Mouse (Mus musculus) liver, embryonic 13.5 days (tissue): Measurements from ENCODE around the gene Ctbs. TPM values are rescaled to one million over a fixed set of nuclear protein-coding genes. Genes with fewer than 3 reads are reported as not detected.
A peak's percentile ranks its signal among the peaks of the same experiment; 100 is the strongest.

Experiments
- ATAC-seq: fragments of 200-750 bp; cut with Nextera tagmentation; 2 replicates; pipeline ENCODE4 v1.8.0; 2017; ENCODE audit warnings: low read depth, mild to moderate bottlenecking, moderate number of reproducible peaks, moderate library complexity
- DNase-seq: peaks from one replicate; pipeline ENCODE4 v3.0.0; 2022
- H3K27ac ChIP-seq: fragments of 300-500 bp; sonication (generic); 2 replicates; pipeline ENCODE4 v1.5.1; 2015; ENCODE audit warnings: moderate library complexity, mild to moderate bottlenecking, inconsistent platforms
- H3K27me3 ChIP-seq: fragments of 300-500 bp; sonication (generic); 2 replicates; pipeline ENCODE4 v1.6.1; 2015; ENCODE audit warnings: mild to moderate bottlenecking, inconsistent platforms
- H3K36me3 ChIP-seq: fragments of 300-500 bp; sonication (generic); 2 replicates; pipeline ENCODE4 v1.6.1; 2015; ENCODE audit warnings: mild to moderate bottlenecking, inconsistent platforms
- H3K4me1 ChIP-seq: fragments of 300-500 bp; sonication (generic); replicated peaks from 2 replicates; pipeline ENCODE4 v1.6.1; 2015; ENCODE audit warnings: inconsistent platforms
- H3K4me2 ChIP-seq: fragments of 300-500 bp; sonication (generic); 2 replicates; pipeline ENCODE4 v1.6.1; 2015; ENCODE audit warnings: inconsistent platforms, mild to moderate bottlenecking, moderate library complexity
- H3K4me3 ChIP-seq: fragments of 300-500 bp; sonication (generic); replicated peaks from 2 replicates; pipeline ENCODE4 v1.5.1; 2015; ENCODE audit warnings: mild to moderate bottlenecking, inconsistent platforms
- H3K9ac ChIP-seq: fragments of 300-500 bp; sonication (generic); 2 replicates; pipeline ENCODE4 v1.6.1; 2015; ENCODE audit warnings: mild to moderate bottlenecking, inconsistent platforms
- H3K9me3 ChIP-seq: fragments of 300-500 bp; sonication (generic); replicated peaks from 2 replicates; pipeline ENCODE4 v1.6.1; 2016; ENCODE audit warnings: inconsistent platforms
- WGBS: fragments of 180-500 bp; shearing (Covaris S2); methylation state at CpG from one replicate; pipeline ENCODE4 v1.1.7; 2015; ENCODE audit not compliant: insufficient replicate concordance; 5-methylcytosine and 5-hydroxymethylcytosine counted together
- polyA plus RNA-seq: library from polyadenylated mRNA; unstranded; fragments of >200 nt; fragmentation: Nextera tagmentation; extraction: Ambion mirVana; gene quantifications from 2 replicates; pipeline ENCODE4 v1.2.1, GENCODE M21; 2015

The Ctbs gene
- 4.8 and 4.9 TPM in 2 replicates for polyA plus RNA-seq

- peak within 1 kb of the TSS; percentile 81 for H3K9ac ChIP-seq
- H3K27me3 ChIP-seq: no peaks in the 10 kb centered on the region
- peaks cover 15% of the 10 kb centered on the region for H3K36me3 ChIP-seq
- H3K9me3 ChIP-seq: 0 out of 2 replicates have a peak, but pooled peaks cover 5% of the 10 kb centered on the region
- DNase-seq (no peak), ATAC-seq (0 out of 2 replicates have a peak, but pooled peaks have one; percentile 0)
- H3K4me3 ChIP-seq: peak within 1 kb of the TSS; percentile 71
- 47% methylated on average over 9 of the region's 9 CpGs for WGBS
- peak within 1 kb of the TSS; percentile 78 for H3K27ac ChIP-seq
- peak within 1 kb of the TSS; percentile 90 for H3K4me2 ChIP-seq
- peaks cover 34% of the 10 kb centered on the region for H3K4me1 ChIP-seq
Measured at GRCm38 (mm10) chr3:146449745-146450250, at the start of gene Ctbs. Ctbs (plus strand) TSS chr3:146449795.

- peaks cover 26% of the 10 kb centered on the region for H3K36me3 ChIP-seq
- peak overlapping the region; percentile 92 for H3K4me3 ChIP-seq
- no peak for DNase-seq
- 43% methylated on average over 3 of the region's 3 CpGs for WGBS
- peak overlapping the region; percentile 99 for H3K9ac ChIP-seq
- H3K4me2 ChIP-seq: peak overlapping the region; percentile 97
- peak overlapping the region; percentile 84 for H3K27ac ChIP-seq
- no peak for ATAC-seq
- H3K9me3 ChIP-seq: no peaks in the 10 kb centered on the region
- no peaks in the 10 kb centered on the region for H3K27me3 ChIP-seq
- H3K4me1 ChIP-seq: peaks cover 44% of the 10 kb centered on the region
Measured at GRCm38 (mm10) chr3:146403770-146404169, 45.8 kb upstream of the Ctbs start.

- DNase-seq: peak; percentile 94
- peak within 1 kb of the TSS; percentile 96 for H3K27ac ChIP-seq
- peak within 1 kb of the TSS; percentile 97 for H3K4me2 ChIP-seq
- peak within 1 kb of the TSS; percentile 99 for H3K9ac ChIP-seq
- no peaks in the 10 kb centered on the region for H3K9me3 ChIP-seq
- H3K4me3 ChIP-seq: peak within 1 kb of the TSS; percentile 92
- peaks cover 33% of the 10 kb centered on the region for H3K36me3 ChIP-seq
- peaks cover 52% of the 10 kb centered on the region for H3K4me1 ChIP-seq
- H3K27me3 ChIP-seq: no peaks in the 10 kb centered on the region
- peak; percentile 92 for ATAC-seq
- under 1% methylated on average over 97 of the region's 100 CpGs for WGBS
Measured at GRCm38 (mm10) chr3:146404311-146405201, 45.0 kb upstream of the Ctbs start, which contains the start of gene Ssx2ip. Ssx2ip (plus strand) TSS chr3:146404642.

- peak; percentile 80 for ATAC-seq
- H3K4me3 ChIP-seq: peak overlapping the region; percentile 92
- H3K4me1 ChIP-seq: peaks cover 61% of the 10 kb centered on the region
- peak overlapping the region; percentile 96 for H3K27ac ChIP-seq
- no peaks in the 10 kb centered on the region for H3K27me3 ChIP-seq
- H3K9ac ChIP-seq: peak overlapping the region; percentile 99
- DNase-seq: peak; percentile 73
- peaks cover 37% of the 10 kb centered on the region for H3K36me3 ChIP-seq
- peak overlapping the region; percentile 97 for H3K4me2 ChIP-seq
- no peaks in the 10 kb centered on the region for H3K9me3 ChIP-seq
- 17% methylated on average over 18 of the region's 18 CpGs for WGBS
Measured at GRCm38 (mm10) chr3:146405213-146406006, 44.2 kb upstream of the Ctbs start.

GRCm38 (mm10) chr3:146406007-146406341 is 43.6 kb upstream of the Ctbs start:
- Histone ChIP-seq H3K9me3 (no peaks in the 10 kb centered on the region), H3K9ac (peak overlapping the region; percentile 99), H3K4me1 (peaks cover 67% of the 10 kb centered on the region), H3K4me3 (peak overlapping the region; percentile 92), H3K27me3 (no peaks in the 10 kb centered on the region), H3K27ac (peak overlapping the region; percentile 96), H3K4me2 (peak overlapping the region; percentile 97), H3K36me3 (peaks cover 42% of the 10 kb centered on the region)
- DNase-seq (no peak), ATAC-seq (no peak)
- WGBS: 37% methylated on average over 5 of the region's 5 CpGs

GRCm38 (mm10) chr3:146407086-146407721 is 42.4 kb upstream of the Ctbs start:
- ATAC-seq (no peak), DNase-seq (no peak)
- Histone ChIP-seq H3K4me2 (peak overlapping the region; percentile 97), H3K9me3 (no peaks in the 10 kb centered on the region), H3K9ac (peak overlapping the region; percentile 99), H3K36me3 (peaks cover 53% of the 10 kb centered on the region), H3K4me1 (peaks cover 79% of the 10 kb centered on the region), H3K27ac (peak overlapping the region; percentile 96), H3K27me3 (no peaks in the 10 kb centered on the region), H3K4me3 (peak overlapping the region; percentile 92)
- 89% methylated on average over 16 of the region's 16 CpGs for WGBS

- Histone ChIP-seq H3K4me1 (peaks cover 93% of the 10 kb centered on the region), H3K9ac (peak overlapping the region; percentile 99; the same call in 1 of the 2 replicates), H3K27me3 (no peaks in the 10 kb centered on the region), H3K36me3 (peaks cover 79% of the 10 kb centered on the region), H3K27ac (peak overlapping the region; percentile 96), H3K4me2 (peak overlapping the region; percentile 97), H3K9me3 (no peaks in the 10 kb centered on the region), H3K4me3 (no peak overlapping the region)
- peak; percentile 58 for DNase-seq
- peak; percentile 58 for ATAC-seq
- WGBS: 50% methylated on average over 7 of the region's 7 CpGs
Measured at GRCm38 (mm10) chr3:146410114-146410513, 39.5 kb upstream of the Ctbs start.

GRCm38 (mm10) chr3:146412008-146412407 is 37.6 kb upstream of the Ctbs start:
- peaks cover 88% of the 10 kb centered on the region for H3K36me3 ChIP-seq
- no peaks in the 10 kb centered on the region for H3K9me3 ChIP-seq
- 0 out of 2 replicates have a peak overlapping the region, but pooled peaks have one; percentile 97 for H3K4me2 ChIP-seq
- H3K9ac ChIP-seq: no peak overlapping the region
- no peak overlapping the region for H3K4me3 ChIP-seq
- peak overlapping the region; percentile 96; the same call in 1 of the 2 replicates for H3K27ac ChIP-seq
- no peaks in the 10 kb centered on the region for H3K27me3 ChIP-seq
- ATAC-seq: no peak
- WGBS: 81% methylated on average over 2 of the region's 2 CpGs
- no peak for DNase-seq
- H3K4me1 ChIP-seq: peaks cover 87% of the 10 kb centered on the region

GRCm38 (mm10) chr3:146412480-146412879 is 37.1 kb upstream of the Ctbs start:
- H3K9me3 ChIP-seq: no peaks in the 10 kb centered on the region
- no peak overlapping the region for H3K4me3 ChIP-seq
- ATAC-seq (no peak), DNase-seq (no peak)
- no peaks in the 10 kb centered on the region for H3K27me3 ChIP-seq
- no peak overlapping the region for H3K4me2 ChIP-seq
- peaks cover 87% of the 10 kb centered on the region for H3K4me1 ChIP-seq
- peaks cover 88% of the 10 kb centered on the region for H3K36me3 ChIP-seq
- no peak overlapping the region for H3K9ac ChIP-seq
- WGBS: 92% methylated on average over 7 of the region's 7 CpGs
- H3K27ac ChIP-seq: no peak overlapping the region

GRCm38 (mm10) chr3:146413016-146413415 is 36.6 kb upstream of the Ctbs start:
- Histone ChIP-seq H3K36me3 (peaks cover 88% of the 10 kb centered on the region), H3K4me3 (no peak overlapping the region), H3K4me1 (peaks cover 85% of the 10 kb centered on the region), H3K9ac (no peak overlapping the region), H3K9me3 (no peaks in the 10 kb centered on the region), H3K4me2 (no peak overlapping the region), H3K27ac (no peak overlapping the region), H3K27me3 (no peaks in the 10 kb centered on the region)
- WGBS: 90% methylated on average over 13 of the region's 13 CpGs
- ATAC-seq: no peak
- DNase-seq: no peak
